Mouse (Mus musculus) neural tube, embryonic 15.5 days (tissue): ENCODE data around the gene Ptges2. TPM values are rescaled to one million over a fixed set of nuclear protein-coding genes. Genes with fewer than 3 reads are reported as not detected.

Experiments used
- ATAC-seq: fragments of 200-750 bp; cut with Nextera tagmentation; 2 replicates; pipeline ENCODE4 v1.8.0; 2017; ENCODE audit warnings: mild to moderate bottlenecking, moderate TSS enrichment, moderate library complexity; ENCODE audit not compliant: low FRiP score
- H3K27ac ChIP-seq: fragments of 300-500 bp; sonication (generic); replicated peaks from 2 replicates; pipeline ENCODE4 v1.5.1; 2015; ENCODE audit warnings: mild to moderate bottlenecking, inconsistent platforms
- H3K27me3 ChIP-seq: fragments of 300-500 bp; sonication (generic); replicated peaks from 2 replicates; pipeline ENCODE4 v1.6.1; 2015; ENCODE audit warnings: inconsistent platforms
- H3K36me3 ChIP-seq: fragments of 300-500 bp; sonication (generic); 2 replicates; pipeline ENCODE4 v1.6.1; 2015; ENCODE audit warnings: inconsistent platforms
- H3K4me1 ChIP-seq: fragments of 300-500 bp; sonication (generic); 2 replicates; pipeline ENCODE4 v1.6.1; 2015; ENCODE audit warnings: inconsistent platforms
- H3K4me2 ChIP-seq: fragments of 300-500 bp; sonication (generic); 2 replicates; pipeline ENCODE4 v1.6.1; 2015; ENCODE audit warnings: inconsistent platforms, mild to moderate bottlenecking, moderate library complexity
- H3K4me3 ChIP-seq: fragments of 300-500 bp; sonication (generic); replicated peaks from 2 replicates; pipeline ENCODE4 v1.5.1; 2015; ENCODE audit warnings: mild to moderate bottlenecking, inconsistent platforms
- H3K9ac ChIP-seq: fragments of 300-500 bp; sonication (generic); replicated peaks from 2 replicates; pipeline ENCODE4 v1.6.1; 2015; ENCODE audit warnings: mild to moderate bottlenecking, inconsistent platforms
- H3K9me3 ChIP-seq: fragments of 300-500 bp; sonication (generic); replicated peaks from 2 replicates; pipeline ENCODE4 v1.6.1; 2016; ENCODE audit warnings: inconsistent platforms
- WGBS: fragments of 180-500 bp; shearing (Covaris S2); methylation state at CpG from one replicate; pipeline ENCODE4 v1.1.7; 2015; ENCODE audit warnings: mixed read lengths; 5-methylcytosine and 5-hydroxymethylcytosine counted together
- polyA plus RNA-seq: library from polyadenylated mRNA; unstranded; fragments of >200 nt; fragmentation: Nextera tagmentation; extraction: Ambion mirVana; gene quantifications from 2 replicates; pipeline ENCODE4 v1.2.1, GENCODE M21; 2015

Ptges2 gene
- polyA plus RNA-seq, 1 experiment from 2014 or later = 52.1 TPM

- no peak for ATAC-seq
- Histone ChIP-seq H3K4me2 (peak overlapping the region; percentile 87), H3K9ac (peak overlapping the region; percentile 55), H3K36me3 (no peaks in the 10 kb centered on the region), H3K4me1 (peaks cover 65% of the 10 kb centered on the region), H3K4me3 (peak overlapping the region; percentile 57), H3K27ac (peak overlapping the region; percentile 95), H3K27me3 (no peaks in the 10 kb centered on the region), H3K9me3 (no peaks in the 10 kb centered on the region)
- WGBS = 47% methylated on average over 4 of the region's 4 CpGs
These were observed 33.7 kb downstream of the Ptges2 start for GRCm38 (mm10) chr2:32429215-32429891.

GRCm38 (mm10) chr2:32430701-32431676, 35.3 kb downstream of the Ptges2 start:
- Histone ChIP-seq H3K36me3 (no peaks in the 10 kb centered on the region), H3K27ac (peak overlapping the region; percentile 95), H3K27me3 (no peaks in the 10 kb centered on the region), H3K4me3 (peak overlapping the region; percentile 57), H3K4me1 (peaks cover 53% of the 10 kb centered on the region), H3K9ac (peak overlapping the region; percentile 68), H3K4me2 (peak overlapping the region; percentile 87), H3K9me3 (no peaks in the 10 kb centered on the region)
- 7% methylated on average over 18 of the region's 18 CpGs for WGBS
- ATAC-seq = peak; percentile 96

- H3K4me3 ChIP-seq = no peak overlapping the region
- no peaks in the 10 kb centered on the region for H3K27me3 ChIP-seq
- H3K4me2 ChIP-seq = no peak overlapping the region
- no peak overlapping the region for H3K9ac ChIP-seq
- peak overlapping the region; percentile 66 for H3K27ac ChIP-seq
- peaks cover 32% of the 10 kb centered on the region for H3K4me1 ChIP-seq
- peak; percentile 63 for ATAC-seq
- WGBS = 55% methylated on average over 3 of the region's 3 CpGs
- no peaks in the 10 kb centered on the region for H3K36me3 ChIP-seq
- no peaks in the 10 kb centered on the region for H3K9me3 ChIP-seq
These were observed 41.1 kb downstream of the Ptges2 start for GRCm38 (mm10) chr2:32436686-32437372.

- Histone ChIP-seq H3K4me1 (peaks cover 26% of the 10 kb centered on the region), H3K9ac (no peak overlapping the region), H3K27me3 (no peaks in the 10 kb centered on the region), H3K9me3 (no peaks in the 10 kb centered on the region), H3K27ac (peak overlapping the region; percentile 66), H3K4me3 (no peak overlapping the region), H3K4me2 (no peak overlapping the region), H3K36me3 (no peaks in the 10 kb centered on the region)
- no peak for ATAC-seq
- WGBS = 53% methylated on average over 2 of the region's 2 CpGs
These were observed 42.0 kb downstream of the Ptges2 start for GRCm38 (mm10) chr2:32437612-32438166.

GRCm38 (mm10) chr2:32438733-32439132, 43.0 kb downstream of the Ptges2 start:
- Histone ChIP-seq H3K36me3 (no peaks in the 10 kb centered on the region), H3K4me1 (peaks cover 26% of the 10 kb centered on the region), H3K4me2 (no peak overlapping the region), H3K27ac (no peak overlapping the region), H3K27me3 (no peaks in the 10 kb centered on the region), H3K9ac (no peak overlapping the region), H3K4me3 (no peak overlapping the region), H3K9me3 (no peaks in the 10 kb centered on the region)
- 79% methylated on average over 3 of the region's 3 CpGs for WGBS
- ATAC-seq = no peak

GRCm38 (mm10) chr2:32439177-32439576, 43.5 kb downstream of the Ptges2 start:
- H3K4me1 ChIP-seq = peaks cover 26% of the 10 kb centered on the region
- H3K4me2 ChIP-seq = no peak overlapping the region
- no peak overlapping the region for H3K9ac ChIP-seq
- no peak for ATAC-seq
- no peaks in the 10 kb centered on the region for H3K36me3 ChIP-seq
- 22% methylated on average over 6 of the region's 6 CpGs for WGBS
- H3K27ac ChIP-seq = peak overlapping the region; percentile 56; the same call in 1 of the 2 replicates
- H3K27me3 ChIP-seq = no peaks in the 10 kb centered on the region
- H3K4me3 ChIP-seq = no peak overlapping the region
- H3K9me3 ChIP-seq = no peaks in the 10 kb centered on the region

GRCm38 (mm10) chr2:32440164-32440563, 44.5 kb downstream of the Ptges2 start:
- Histone ChIP-seq H3K4me3 (no peak overlapping the region), H3K9me3 (no peaks in the 10 kb centered on the region), H3K9ac (no peak overlapping the region), H3K4me2 (no peak overlapping the region), H3K27ac (peak overlapping the region; percentile 56; the same call in 1 of the 2 replicates), H3K27me3 (no peaks in the 10 kb centered on the region), H3K4me1 (peaks cover 26% of the 10 kb centered on the region), H3K36me3 (no peaks in the 10 kb centered on the region)
- ATAC-seq = no peak
- WGBS = 39% methylated on average over 2 of the region's 2 CpGs

GRCm38 (mm10) chr2:32440632-32441031, 44.9 kb downstream of the Ptges2 start:
- no peak overlapping the region for H3K27ac ChIP-seq
- 65% methylated on average over 1 of the region's 1 CpGs for WGBS
- no peak overlapping the region for H3K4me2 ChIP-seq
- no peak overlapping the region for H3K4me3 ChIP-seq
- no peak overlapping the region for H3K9ac ChIP-seq
- no peak for ATAC-seq
- H3K27me3 ChIP-seq = no peaks in the 10 kb centered on the region
- peaks cover 26% of the 10 kb centered on the region for H3K4me1 ChIP-seq
- no peaks in the 10 kb centered on the region for H3K9me3 ChIP-seq
- no peaks in the 10 kb centered on the region for H3K36me3 ChIP-seq

- no peak for ATAC-seq
- Histone ChIP-seq H3K27ac (no peak overlapping the region), H3K36me3 (no peaks in the 10 kb centered on the region), H3K27me3 (no peaks in the 10 kb centered on the region), H3K9ac (no peak overlapping the region), H3K4me3 (no peak overlapping the region), H3K4me1 (peaks cover 21% of the 10 kb centered on the region), H3K9me3 (no peaks in the 10 kb centered on the region), H3K4me2 (no peak overlapping the region)
- WGBS = 93% methylated on average over 2 of the region's 2 CpGs
These were observed 45.9 kb downstream of the Ptges2 start for GRCm38 (mm10) chr2:32441550-32441949.

GRCm38 (mm10) chr2:32445535-32445934, 49.8 kb downstream of the Ptges2 start:
- Histone ChIP-seq H3K9ac (no peak overlapping the region), H3K9me3 (no peaks in the 10 kb centered on the region), H3K27me3 (no peaks in the 10 kb centered on the region), H3K36me3 (no peaks in the 10 kb centered on the region), H3K4me2 (no peak overlapping the region), H3K4me3 (no peak overlapping the region), H3K27ac (no peak overlapping the region), H3K4me1 (peaks cover 28% of the 10 kb centered on the region)
- no peak for ATAC-seq
- 72% methylated on average over 1 of the region's 1 CpGs for WGBS

GRCm38 (mm10) chr2:32447264-32447936, 51.7 kb downstream of the Ptges2 start:
- Histone ChIP-seq H3K27ac (peak overlapping the region; percentile 75), H3K36me3 (no peaks in the 10 kb centered on the region), H3K4me2 (peak overlapping the region; percentile 22; the same call in 1 of the 2 replicates), H3K9me3 (no peaks in the 10 kb centered on the region), H3K4me1 (peaks cover 29% of the 10 kb centered on the region), H3K4me3 (no peak overlapping the region), H3K9ac (no peak overlapping the region), H3K27me3 (no peaks in the 10 kb centered on the region)
- ATAC-seq = no peak
- 62% methylated on average over 9 of the region's 9 CpGs for WGBS
